Mouse (Mus musculus): ENCODE data around the gene Spata5. TPM values are rescaled to one million over a fixed set of nuclear protein-coding genes. Genes with fewer than 3 reads are reported as not detected.

Spata5 gene
- total and polyA plus RNA-seq, 2 experiments from 2014 or later = 11.1 to 18.7 TPM

- TF ChIP-seq EP300 (IDR thresholded peaks at IDR 0.05; ENCODE audit: low read depth) (no peak), CTCF (IDR thresholded peaks at IDR 0.05; ENCODE audit: low read depth) (no peak)
- ATAC-seq (ENCODE audit: insufficient read depth, low read depth) (no peak), DNase-seq (ENCODE audit: low spot score) (peak; percentile 14)
- Histone ChIP-seq H3K4me2 (ENCODE audit: low read depth, low read length) (no peak overlapping the region), H3K4me1 (ENCODE audit: control insufficient read depth, insufficient read depth) (no peaks in the 10 kb centered on the region), H3K9me3 (replicated peaks; ENCODE audit: control insufficient read depth, low read length) (no peaks in the 10 kb centered on the region), H3K36me3 (replicated peaks; ENCODE audit: control insufficient read depth, insufficient read depth, low read length) (peaks cover 8% of the 10 kb centered on the region), H3K27me3 (ENCODE audit: control insufficient read depth, insufficient read depth, low read length) (no peaks in the 10 kb centered on the region), H3K4me3 (ENCODE audit: low read depth, low read length) (no peak overlapping the region), H3K27ac (ENCODE audit: low read depth) (no peak overlapping the region), H3K9ac (replicated peaks; ENCODE audit: low read depth, low read length) (no peak overlapping the region)
- WGBS = 49% methylated on average over 1 of the region's 1 CpGs
Measured at GRCm38 (mm10) chr3:37455992-37456391, 36.3 kb downstream of the Spata5 start.

GRCm38 (mm10) chr3:37468170-37468569 is 48.5 kb downstream of the Spata5 start:
- Histone ChIP-seq H3K9me3 (replicated peaks; ENCODE audit: control insufficient read depth, low read length) (no peaks in the 10 kb centered on the region), H3K36me3 (replicated peaks; ENCODE audit: control insufficient read depth, insufficient read depth, low read length) (no peaks in the 10 kb centered on the region), H3K4me1 (ENCODE audit: control insufficient read depth, insufficient read depth) (no peaks in the 10 kb centered on the region), H3K9ac (replicated peaks; ENCODE audit: low read depth, low read length) (no peak overlapping the region), H3K4me2 (ENCODE audit: low read depth, low read length) (no peak overlapping the region), H3K27me3 (ENCODE audit: control insufficient read depth, insufficient read depth, low read length) (no peaks in the 10 kb centered on the region), H3K27ac (ENCODE audit: low read depth) (no peak overlapping the region), H3K4me3 (ENCODE audit: low read depth, low read length) (no peak overlapping the region)
- 82% methylated on average over 2 of the region's 2 CpGs for WGBS
- TF ChIP-seq EP300 (IDR thresholded peaks at IDR 0.05; ENCODE audit: low read depth) = no peak
- TF ChIP-seq CTCF (IDR thresholded peaks at IDR 0.05; ENCODE audit: low read depth) = peak; percentile 57
- no peak for ATAC-seq (ENCODE audit: insufficient read depth, low read depth)
- peak; percentile 42 for DNase-seq (ENCODE audit: low spot score)

DNA sequence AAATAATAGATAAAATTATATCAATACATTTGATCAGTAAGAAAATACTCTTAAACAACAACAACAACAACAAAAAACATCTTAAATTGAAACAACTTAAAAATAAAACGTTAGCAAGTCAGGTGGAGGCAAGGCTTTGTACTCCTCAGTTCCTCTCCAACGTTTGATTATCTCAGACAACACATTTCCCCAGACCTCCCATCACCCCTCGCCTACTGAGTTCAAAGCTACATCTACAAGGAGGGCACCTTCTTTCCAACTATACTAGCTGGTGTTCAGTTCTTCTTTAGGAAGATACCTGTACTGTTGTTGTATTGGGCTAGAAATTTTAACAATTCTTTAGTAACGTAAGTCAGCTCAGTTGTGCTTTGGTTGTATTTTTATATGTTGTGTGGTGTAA is 49.7 kb downstream of the Spata5 start:
- DNase-seq (ENCODE audit: low spot score) = no peak
- Histone ChIP-seq H3K4me2 (ENCODE audit: low read depth, low read length) (no peak overlapping the region), H3K9ac (replicated peaks; ENCODE audit: low read depth, low read length) (no peak overlapping the region), H3K36me3 (replicated peaks; ENCODE audit: control insufficient read depth, insufficient read depth, low read length) (no peaks in the 10 kb centered on the region), H3K9me3 (replicated peaks; ENCODE audit: control insufficient read depth, low read length) (no peaks in the 10 kb centered on the region), H3K4me3 (ENCODE audit: low read depth, low read length) (no peak overlapping the region), H3K27me3 (ENCODE audit: control insufficient read depth, insufficient read depth, low read length) (no peaks in the 10 kb centered on the region), H3K27ac (ENCODE audit: low read depth) (no peak overlapping the region), H3K4me1 (ENCODE audit: control insufficient read depth, insufficient read depth) (no peaks in the 10 kb centered on the region)
- no peak for ATAC-seq (ENCODE audit: insufficient read depth, low read depth)
- WGBS = 74% methylated on average over 4 of the region's 4 CpGs
- TF ChIP-seq CTCF (IDR thresholded peaks at IDR 0.05; ENCODE audit: low read depth) = no peak
- no peak for TF ChIP-seq EP300 (IDR thresholded peaks at IDR 0.05; ENCODE audit: low read depth)

DNA sequence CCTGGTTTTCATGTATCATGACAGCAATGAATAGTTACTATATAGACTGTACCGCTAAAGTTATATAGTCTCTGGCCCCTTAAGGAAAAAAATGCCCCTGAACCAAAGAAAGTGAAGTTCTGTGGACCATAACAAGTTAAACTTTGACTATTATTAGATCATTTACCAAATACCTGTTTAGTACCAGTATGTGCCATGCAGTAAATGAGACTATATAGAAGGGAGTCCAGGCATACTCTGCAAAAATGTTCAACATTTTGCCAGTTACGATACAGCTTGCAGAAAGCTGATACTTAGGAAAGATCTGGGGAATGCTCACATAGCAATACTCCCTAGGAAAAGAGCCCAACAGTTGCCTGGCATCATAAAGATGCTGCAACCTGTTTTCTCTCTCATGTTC is 51.2 kb downstream of the Spata5 start:
- 75% methylated on average over 2 of the region's 2 CpGs for WGBS
- no peaks in the 10 kb centered on the region for H3K9me3 ChIP-seq (replicated peaks; ENCODE audit: control insufficient read depth, low read length)
- DNase-seq (ENCODE audit: low spot score) (no peak), ATAC-seq (ENCODE audit: insufficient read depth, low read depth) (no peak)
- H3K4me3 ChIP-seq (ENCODE audit: low read depth, low read length) = no peak overlapping the region
- H3K9ac ChIP-seq (replicated peaks; ENCODE audit: low read depth, low read length) = no peak overlapping the region
- H3K27me3 ChIP-seq (ENCODE audit: control insufficient read depth, insufficient read depth, low read length) = no peaks in the 10 kb centered on the region
- no peak overlapping the region for H3K27ac ChIP-seq (ENCODE audit: low read depth)
- H3K36me3 ChIP-seq (replicated peaks; ENCODE audit: control insufficient read depth, insufficient read depth, low read length) = no peaks in the 10 kb centered on the region
- TF ChIP-seq CTCF (IDR thresholded peaks at IDR 0.05; ENCODE audit: low read depth) (no peak), EP300 (IDR thresholded peaks at IDR 0.05; ENCODE audit: low read depth) (no peak)
- no peaks in the 10 kb centered on the region for H3K4me1 ChIP-seq (ENCODE audit: control insufficient read depth, insufficient read depth)
- no peak overlapping the region for H3K4me2 ChIP-seq (ENCODE audit: low read depth, low read length)

- no peak for ATAC-seq (ENCODE audit: insufficient read depth, low read depth)
- Histone ChIP-seq H3K27ac (ENCODE audit: low read depth) (no peak overlapping the region), H3K27me3 (ENCODE audit: control insufficient read depth, insufficient read depth, low read length) (no peaks in the 10 kb centered on the region), H3K9ac (replicated peaks; ENCODE audit: low read depth, low read length) (no peak overlapping the region), H3K4me3 (ENCODE audit: low read depth, low read length) (no peak overlapping the region), H3K4me1 (ENCODE audit: control insufficient read depth, insufficient read depth) (no peaks in the 10 kb centered on the region), H3K4me2 (ENCODE audit: low read depth, low read length) (no peak overlapping the region), H3K36me3 (replicated peaks; ENCODE audit: control insufficient read depth, insufficient read depth, low read length) (no peaks in the 10 kb centered on the region), H3K9me3 (replicated peaks; ENCODE audit: control insufficient read depth, low read length) (no peaks in the 10 kb centered on the region)
- TF ChIP-seq EP300 (IDR thresholded peaks at IDR 0.05; ENCODE audit: low read depth) (no peak), CTCF (IDR thresholded peaks at IDR 0.05; ENCODE audit: low read depth) (peak; percentile 39)
- DNase-seq (ENCODE audit: low spot score) = no peak
Measured at GRCm38 (mm10) chr3:37472461-37472860, 52.8 kb downstream of the Spata5 start.

DNA sequence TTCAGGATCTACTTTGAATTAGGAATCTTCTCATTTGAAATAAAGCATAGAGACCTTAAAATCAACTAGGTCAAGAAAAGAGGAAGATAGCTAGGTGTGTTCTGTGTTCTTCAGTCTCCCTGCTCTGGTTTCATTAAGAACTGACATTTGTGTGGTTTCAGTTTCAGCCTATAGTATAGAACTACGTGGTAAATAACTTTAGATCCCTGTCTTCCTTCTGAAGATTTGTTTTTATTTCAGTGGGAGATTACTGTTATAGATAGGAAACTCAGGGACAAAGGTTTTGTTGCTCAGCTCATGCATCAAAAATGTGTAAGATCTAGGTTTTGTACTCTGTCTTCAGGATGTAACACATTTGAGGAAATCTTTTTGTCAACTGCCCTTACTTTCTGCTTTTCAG is 56.8 kb downstream of the Spata5 start:
- DNase-seq (ENCODE audit: low spot score) (no peak), ATAC-seq (ENCODE audit: insufficient read depth, low read depth) (no peak)
- H3K4me2 ChIP-seq (ENCODE audit: low read depth, low read length) = no peak overlapping the region
- H3K4me3 ChIP-seq (ENCODE audit: low read depth, low read length) = no peak overlapping the region
- H3K27me3 ChIP-seq (ENCODE audit: control insufficient read depth, insufficient read depth, low read length) = no peaks in the 10 kb centered on the region
- 68% methylated on average over 1 of the region's 1 CpGs for WGBS
- TF ChIP-seq CTCF (IDR thresholded peaks at IDR 0.05; ENCODE audit: low read depth) (no peak), EP300 (IDR thresholded peaks at IDR 0.05; ENCODE audit: low read depth) (no peak)
- no peaks in the 10 kb centered on the region for H3K9me3 ChIP-seq (replicated peaks; ENCODE audit: control insufficient read depth, low read length)
- H3K4me1 ChIP-seq (ENCODE audit: control insufficient read depth, insufficient read depth) = no peaks in the 10 kb centered on the region
- no peak overlapping the region for H3K9ac ChIP-seq (replicated peaks; ENCODE audit: low read depth, low read length)
- H3K27ac ChIP-seq (ENCODE audit: low read depth) = no peak overlapping the region
- no peaks in the 10 kb centered on the region for H3K36me3 ChIP-seq (replicated peaks; ENCODE audit: control insufficient read depth, insufficient read depth, low read length)

Measured in heart, postnatal 0 days (tissue).